Comparison of ENCODE assay signal across 9 mouse cellular contexts in genomic region chr4:10896859-10897258, GRCm38 (mm10). TPM values are rescaled to one million over a fixed set of nuclear protein-coding genes. Genes with fewer than 3 reads are reported as not detected.
DNase-seq lines count a peak whose midpoint lies in the region; ATAC-seq and TF ChIP-seq lines count a peak whose summit lies in the region.
"Had no signal": no experiment of that assay in that cellular context is flagged by ENCODE, and none has a peak within 500 bp of the region (broad histone marks: within the 10 kb centered on the region; RNA-seq: fewer than 3 reads in every experiment).

No protein-coding gene starts in this region.

- H3K36me3 ChIP-seq in liver, postnatal 0 days (replicated peaks; ENCODE audit: insufficient read depth, low read length): 0 out of 2 replicates have a peak, but pooled peaks cover 3% of the 10 kb centered on the region
- H3K36me3 ChIP-seq in stomach, embryonic 14.5 days (ENCODE audit: control insufficient read depth, insufficient read depth, low read length): peaks cover 3% of the 10 kb centered on the region; the same call in 1 of the 2 replicates

- ATAC-seq in common myeloid progenitor, adult 5-6 weeks (replicated peaks; ENCODE audit: low read depth, poor library complexity, severe bottlenecking): peak; percentile 94
- peak; percentile 48 for ATAC-seq in liver, postnatal 0 days
- peak; percentile 69; the same call in 1 of the 2 replicates for ATAC-seq in stomach, embryonic 14.5 days (ENCODE audit: insufficient number of reproducible peaks, insufficient read depth, low FRiP score, low read depth)

- TF ChIP-seq CTCF in liver, postnatal 0 days (IDR thresholded peaks at IDR 0.05; ENCODE audit: low read depth): peak; percentile 77

- H3K4me3 ChIP-seq in liver, postnatal 0 days (ENCODE audit: low read depth, low read length): no peak overlapping the region
- H3K4me3 ChIP-seq in stomach, embryonic 14.5 days (ENCODE audit: low read depth, low read length): no peak overlapping the region
- H3K4me3 ChIP-seq: heart, embryonic 13.5 days had no signal

- no peak for TF ChIP-seq EP300 in liver, postnatal 0 days (IDR thresholded peaks at IDR 0.05; ENCODE audit: low read depth)

- no peak overlapping the region for H3K27ac ChIP-seq in liver, postnatal 0 days (ENCODE audit: low read depth)
- H3K27ac ChIP-seq in stomach, embryonic 14.5 days (ENCODE audit: low read length): no peak overlapping the region
- H3K27ac ChIP-seq: heart, embryonic 13.5 days had no signal

- no peak overlapping the region for H3K9ac ChIP-seq in liver, postnatal 0 days (replicated peaks)
- H3K9ac ChIP-seq in stomach, embryonic 14.5 days (replicated peaks; ENCODE audit: low read depth, low read length): no peak overlapping the region
- H3K9ac ChIP-seq: heart, embryonic 13.5 days had no signal

- peak; percentile 81 for DNase-seq in embryo, embryonic 10 days (ENCODE audit: low spot score)
- no peak for DNase-seq in embryo, embryonic 9.5 days (ENCODE audit: extremely low spot score)
- peak; percentile 69 for DNase-seq in 3T3-L1 (ENCODE audit: low read depth, low spot score)
- DNase-seq in liver, postnatal 0 days: no peak
- no peak for DNase-seq in right cerebral cortex, postnatal 10 days (ENCODE audit: low spot score in 2 of 2)
- DNase-seq in cerebellum, postnatal 4 days (ENCODE audit: low spot score in 2 of 2): no peak

- H3K27me3 ChIP-seq in liver, postnatal 0 days (ENCODE audit: insufficient read depth, low read length): no peaks in the 10 kb centered on the region
- no peaks in the 10 kb centered on the region for H3K27me3 ChIP-seq in stomach, embryonic 14.5 days (ENCODE audit: control insufficient read depth, insufficient read depth, low read length)
- H3K27me3 ChIP-seq: heart, embryonic 13.5 days had no signal

- no peaks in the 10 kb centered on the region for H3K9me3 ChIP-seq in liver, postnatal 0 days (ENCODE audit: low read length)
- H3K9me3 ChIP-seq in stomach, embryonic 14.5 days (ENCODE audit: control insufficient read depth, low read depth, low read length): no peaks in the 10 kb centered on the region
- H3K9me3 ChIP-seq: heart, embryonic 13.5 days had no signal

- no peaks in the 10 kb centered on the region for H3K4me1 ChIP-seq in liver, postnatal 0 days (ENCODE audit: insufficient read depth)
- H3K4me1 ChIP-seq in stomach, embryonic 14.5 days (ENCODE audit: control insufficient read depth, insufficient read depth, low read length): no peaks in the 10 kb centered on the region
- H3K4me1 ChIP-seq: heart, embryonic 13.5 days had no signal

- no peak overlapping the region for H3K4me2 ChIP-seq in liver, postnatal 0 days (ENCODE audit: low read depth, low read length)
- H3K4me2 ChIP-seq in stomach, embryonic 14.5 days (replicated peaks; ENCODE audit: low read depth, low read length): no peak overlapping the region
- H3K4me2 ChIP-seq: heart, embryonic 13.5 days had no signal

RNA-seq across cellular contexts. Expression of gene 2610301B20Rik, which starts 22.6 kb away (rescaled TPM):
- total RNA-seq in common myeloid progenitor, adult 5-6 weeks (2017): 8.1 and 14.0 TPM in 2 replicates
- polyA plus RNA-seq in liver, postnatal 0 days (2015; fragmentation: Nextera tagmentation; extraction: Ambion mirVana): 5.9 and 6.1 TPM in 2 replicates
- polyA plus RNA-seq in stomach, embryonic 14.5 days (2014; fragmentation: Nextera tagmentation; extraction: Ambion mirVana): 27.1 and 28.7 TPM in 2 replicates

Comparison
In these comparisons a context has a peak if more than half of its experiments do, and no peak if none do; other contexts are left out.
1. DNase-seq: peak in embryo, embryonic 10 days (single experiment) and 3T3-L1 (single experiment); none in embryo, embryonic 9.5 days (single experiment), liver, postnatal 0 days (single experiment), right cerebral cortex, postnatal 10 days (0 of 2) and cerebellum, postnatal 4 days (0 of 2).
2. Peak in every context shown above with its lines, with median percentiles within 50 percentile points of each other: ATAC-seq.